Mouse (Mus musculus): Measurements from ENCODE around the gene Casp8. TPM values are rescaled to one million over a fixed set of nuclear protein-coding genes. Genes with fewer than 3 reads are reported as not detected.
"Not testable (repeated sequence)": the region's sequence is repeated elsewhere in the genome, so short reads cannot be mapped to it uniquely, and the experiment has no call there.

The Casp8 gene
- polyA plus RNA-seq, 1 experiment from 2014 or later = 54.7 TPM

DNA sequence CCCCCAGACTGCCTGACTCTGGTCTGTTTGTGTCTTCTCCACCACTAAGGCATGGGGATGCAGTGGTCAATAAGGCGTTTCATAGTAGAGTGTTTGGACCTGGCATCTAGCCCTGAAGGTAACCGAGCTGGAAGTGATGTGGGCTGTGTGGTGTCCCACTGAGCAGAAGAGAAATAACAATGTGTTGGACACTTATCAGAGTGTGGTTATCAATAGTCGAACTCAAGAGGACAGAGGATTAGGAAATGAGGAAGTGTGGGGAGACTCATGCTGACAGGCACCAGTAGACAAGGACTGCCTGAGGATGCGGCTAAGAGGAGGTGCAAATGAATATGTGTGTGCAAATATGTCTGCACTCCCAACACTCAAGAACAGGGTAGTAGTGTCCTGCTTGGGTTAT lies 81.3 kb downstream of the Casp8 start:
- H3K9me3 ChIP-seq (ENCODE audit: control insufficient read depth, low read length); H3K4me3 ChIP-seq (ENCODE audit: low read length); ATAC-seq (ENCODE audit: low read depth); H3K36me3 ChIP-seq (ENCODE audit: control insufficient read depth, insufficient read depth, low read length); H3K4me1 ChIP-seq (replicated peaks; ENCODE audit: control insufficient read depth, insufficient read depth, low read length); H3K9ac ChIP-seq (ENCODE audit: low read length); H3K27ac ChIP-seq (ENCODE audit: low read length); H3K27me3 ChIP-seq (ENCODE audit: control insufficient read depth, insufficient read depth, low read depth, low read length); H3K4me2 ChIP-seq (ENCODE audit: low read depth, low read length): not testable (repeated sequence)
- WGBS = 69% methylated on average over 4 of the region's 4 CpGs

DNA sequence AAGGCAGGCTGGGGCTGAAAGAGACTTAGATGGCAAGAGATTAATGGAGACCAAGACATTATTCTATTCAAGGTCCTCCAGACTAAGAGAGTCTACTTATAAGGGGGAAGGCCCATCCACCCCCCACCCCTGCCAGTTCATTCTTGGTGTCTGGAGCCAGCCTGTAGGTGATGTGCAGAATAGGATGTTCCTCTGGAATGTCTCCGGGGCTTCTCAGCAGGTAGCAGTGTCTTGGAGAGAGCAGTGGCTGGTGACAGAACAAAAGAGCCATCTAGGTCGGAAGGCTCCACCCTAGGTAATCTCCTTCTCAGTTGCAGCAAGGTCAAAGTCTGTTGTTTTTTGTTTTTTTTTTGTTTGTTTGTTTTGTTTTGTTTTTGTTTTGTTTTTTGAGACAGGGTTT lies 84.1 kb downstream of the Casp8 start:
- not testable (repeated sequence) for H3K4me2 ChIP-seq (ENCODE audit: low read depth, low read length); H3K27me3 ChIP-seq (ENCODE audit: control insufficient read depth, insufficient read depth, low read depth, low read length); H3K36me3 ChIP-seq (ENCODE audit: control insufficient read depth, insufficient read depth, low read length); H3K9ac ChIP-seq (ENCODE audit: low read length); H3K4me3 ChIP-seq (ENCODE audit: low read length); H3K9me3 ChIP-seq (ENCODE audit: control insufficient read depth, low read length); ATAC-seq (ENCODE audit: low read depth); H3K27ac ChIP-seq (ENCODE audit: low read length); H3K4me1 ChIP-seq (replicated peaks; ENCODE audit: control insufficient read depth, insufficient read depth, low read length)
- 84% methylated on average over 2 of the region's 2 CpGs for WGBS

DNA sequence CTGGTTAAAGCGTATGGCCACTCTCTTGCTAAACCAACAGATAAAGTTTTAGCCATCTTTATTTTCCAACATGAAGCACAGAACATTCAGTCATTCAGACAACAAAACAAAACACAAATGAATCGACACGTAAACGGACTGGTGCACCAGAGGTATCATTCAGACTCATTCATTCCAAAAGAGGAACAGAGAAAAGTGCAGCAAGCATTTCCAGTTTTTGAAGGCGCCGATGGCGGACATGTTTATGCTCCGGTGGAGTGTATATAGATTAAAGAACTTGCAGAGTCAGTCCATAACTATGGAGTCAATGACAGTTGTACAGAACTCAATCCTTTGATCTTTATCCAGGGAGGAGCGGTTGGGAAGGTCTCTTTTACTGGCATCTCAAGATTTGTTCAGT lies 88.1 kb downstream of the Casp8 start:
- not testable (repeated sequence) for H3K27ac ChIP-seq (ENCODE audit: low read length); H3K4me1 ChIP-seq (replicated peaks; ENCODE audit: control insufficient read depth, insufficient read depth, low read length); H3K36me3 ChIP-seq (ENCODE audit: control insufficient read depth, insufficient read depth, low read length); H3K4me2 ChIP-seq (ENCODE audit: low read depth, low read length); H3K9ac ChIP-seq (ENCODE audit: low read length); H3K4me3 ChIP-seq (ENCODE audit: low read length); ATAC-seq (ENCODE audit: low read depth); H3K9me3 ChIP-seq (ENCODE audit: control insufficient read depth, low read length); H3K27me3 ChIP-seq (ENCODE audit: control insufficient read depth, insufficient read depth, low read depth, low read length)
- WGBS = 83% methylated on average over 9 of the region's 9 CpGs

GRCm38 (mm10) chr1:58885646-58886045 lies 90.5 kb downstream of the Casp8 start:
- no peak overlapping the region for H3K27ac ChIP-seq (ENCODE audit: low read length)
- ATAC-seq (ENCODE audit: low read depth) = no peak
- H3K9ac ChIP-seq (ENCODE audit: low read length) = no peak overlapping the region
- no peak overlapping the region for H3K4me2 ChIP-seq (ENCODE audit: low read depth, low read length)
- 75% methylated on average over 4 of the region's 4 CpGs for WGBS
- H3K27me3 ChIP-seq (ENCODE audit: control insufficient read depth, insufficient read depth, low read depth, low read length) = no peaks in the 10 kb centered on the region
- H3K9me3 ChIP-seq (ENCODE audit: control insufficient read depth, low read length) = no peaks in the 10 kb centered on the region
- no peaks in the 10 kb centered on the region for H3K4me1 ChIP-seq (replicated peaks; ENCODE audit: control insufficient read depth, insufficient read depth, low read length)
- no peaks in the 10 kb centered on the region for H3K36me3 ChIP-seq (ENCODE audit: control insufficient read depth, insufficient read depth, low read length)
- H3K4me3 ChIP-seq (ENCODE audit: low read length) = no peak overlapping the region

DNA sequence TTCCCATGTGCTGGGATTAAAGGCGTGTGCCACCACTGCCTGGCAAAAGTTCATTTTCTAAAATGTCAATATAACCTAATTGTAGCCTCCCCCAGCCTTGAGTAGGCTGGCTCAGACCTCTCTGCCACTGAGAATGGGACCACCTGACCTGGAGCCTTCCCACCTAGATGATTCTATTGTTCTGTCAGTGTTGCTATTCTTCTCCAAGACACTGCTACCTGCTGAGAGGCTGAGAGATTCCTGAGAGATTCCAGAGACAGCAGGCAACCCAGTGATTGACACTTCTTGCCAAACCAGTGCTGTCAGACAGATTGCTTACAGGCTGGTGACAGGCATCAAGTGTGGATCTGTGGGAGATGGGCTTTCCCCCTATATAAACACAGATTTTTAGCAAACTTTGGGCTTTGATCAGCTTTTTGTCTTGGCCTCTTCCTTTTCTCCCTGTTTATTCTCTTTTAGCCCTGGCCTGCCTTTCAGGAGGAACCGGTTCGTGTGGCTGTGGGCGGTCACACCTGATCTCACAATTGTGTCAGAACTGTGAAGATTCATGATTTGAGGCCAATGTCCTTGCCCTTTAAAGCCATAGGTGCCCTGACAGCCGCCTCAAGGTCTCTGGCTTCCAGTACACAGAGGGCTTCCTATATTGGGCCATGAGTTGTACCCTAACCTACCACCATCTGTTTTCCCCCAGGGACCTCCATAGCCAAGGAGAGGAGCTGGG lies 94.8 kb downstream of the Casp8 start:
- Histone ChIP-seq H3K9ac (ENCODE audit: low read length) (no peak overlapping the region), H3K36me3 (ENCODE audit: control insufficient read depth, insufficient read depth, low read length) (no peaks in the 10 kb centered on the region), H3K27ac (ENCODE audit: low read length) (no peak overlapping the region), H3K27me3 (ENCODE audit: control insufficient read depth, insufficient read depth, low read depth, low read length) (no peaks in the 10 kb centered on the region), H3K4me2 (ENCODE audit: low read depth, low read length) (no peak overlapping the region), H3K9me3 (ENCODE audit: control insufficient read depth, low read length) (no peaks in the 10 kb centered on the region), H3K4me1 (replicated peaks; ENCODE audit: control insufficient read depth, insufficient read depth, low read length) (no peaks in the 10 kb centered on the region), H3K4me3 (ENCODE audit: low read length) (no peak overlapping the region)
- 53% methylated on average over 5 of the region's 5 CpGs for WGBS
- no peak for ATAC-seq (ENCODE audit: low read depth)

GRCm38 (mm10) chr1:58890697-58891290 lies 95.6 kb downstream of the Casp8 start:
- ATAC-seq (ENCODE audit: low read depth); H3K9ac ChIP-seq (ENCODE audit: low read length); H3K27ac ChIP-seq (ENCODE audit: low read length); H3K4me3 ChIP-seq (ENCODE audit: low read length); H3K9me3 ChIP-seq (ENCODE audit: control insufficient read depth, low read length); H3K4me2 ChIP-seq (ENCODE audit: low read depth, low read length); H3K36me3 ChIP-seq (ENCODE audit: control insufficient read depth, insufficient read depth, low read length); H3K4me1 ChIP-seq (replicated peaks; ENCODE audit: control insufficient read depth, insufficient read depth, low read length); H3K27me3 ChIP-seq (ENCODE audit: control insufficient read depth, insufficient read depth, low read depth, low read length): not testable (repeated sequence)
- WGBS = 67% methylated on average over 4 of the region's 5 CpGs

GRCm38 (mm10) chr1:58891481-58892170 lies 96.5 kb downstream of the Casp8 start:
- H3K27ac ChIP-seq (ENCODE audit: low read length); H3K9me3 ChIP-seq (ENCODE audit: control insufficient read depth, low read length); H3K9ac ChIP-seq (ENCODE audit: low read length); H3K4me2 ChIP-seq (ENCODE audit: low read depth, low read length); H3K36me3 ChIP-seq (ENCODE audit: control insufficient read depth, insufficient read depth, low read length); ATAC-seq (ENCODE audit: low read depth); H3K27me3 ChIP-seq (ENCODE audit: control insufficient read depth, insufficient read depth, low read depth, low read length); H3K4me3 ChIP-seq (ENCODE audit: low read length); H3K4me1 ChIP-seq (replicated peaks; ENCODE audit: control insufficient read depth, insufficient read depth, low read length): not testable (repeated sequence)
- WGBS = 38% methylated on average over 2 of the region's 2 CpGs

DNA sequence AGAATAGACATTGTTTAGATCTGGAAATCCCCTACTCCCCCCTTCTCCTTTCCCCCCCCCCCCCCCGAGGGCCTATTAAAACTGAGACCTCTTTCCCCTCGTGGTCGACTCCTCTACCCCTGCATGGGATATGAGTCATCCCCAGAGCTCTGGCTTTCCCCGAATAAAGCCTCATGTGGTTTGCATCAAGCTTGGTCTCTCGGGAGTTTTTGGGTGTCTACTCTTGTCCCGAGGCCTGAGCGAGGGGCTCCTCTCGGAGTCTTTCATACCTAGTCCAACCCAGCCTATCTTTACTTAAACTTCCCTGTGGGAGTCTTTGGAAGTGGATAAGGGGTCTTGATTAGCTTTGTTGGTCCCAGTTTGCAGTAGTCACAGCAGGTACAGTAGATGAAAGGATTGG lies 97.2 kb downstream of the Casp8 start:
- not testable (repeated sequence) for H3K4me1 ChIP-seq (replicated peaks; ENCODE audit: control insufficient read depth, insufficient read depth, low read length); H3K27ac ChIP-seq (ENCODE audit: low read length); H3K27me3 ChIP-seq (ENCODE audit: control insufficient read depth, insufficient read depth, low read depth, low read length); H3K4me2 ChIP-seq (ENCODE audit: low read depth, low read length); H3K4me3 ChIP-seq (ENCODE audit: low read length); H3K9ac ChIP-seq (ENCODE audit: low read length); H3K9me3 ChIP-seq (ENCODE audit: control insufficient read depth, low read length); ATAC-seq (ENCODE audit: low read depth); H3K36me3 ChIP-seq (ENCODE audit: control insufficient read depth, insufficient read depth, low read length)
- 88% methylated on average over 7 of the region's 8 CpGs for WGBS

Measured in lung, embryonic 16.5 days (tissue).